Mouse (Mus musculus) heart, postnatal 10 days (tissue): ENCODE results near the gene Pgbd1. TPM values are rescaled to one million over a fixed set of nuclear protein-coding genes. Genes with fewer than 3 reads are reported as not detected.
A peak's percentile ranks its signal among the peaks of the same experiment; 100 is the strongest.
"Not testable (repeated sequence)": the region's sequence is repeated elsewhere in the genome, so short reads cannot be mapped to it uniquely, and the experiment has no call there.

Experiments used
- DNase-seq, 2 experiments: peaks; one replicate each; pipeline ENCODE4 v3.0.0; 2021
- intact Hi-C: fragments of 180-260 bp; cut with DNase I; formaldehyde crosslinking; loops from one replicate; pipeline ENCODE4 v1.15.1; 2025
- total RNA-seq, 2 experiments: library from RNA; stranded (reverse); gene quantifications; 2 replicates each; pipeline ENCODE4 v1.2.3; 2021

The Pgbd1 gene
- total RNA-seq, 2 experiments from 2014 or later = 0.36 to 0.89 TPM

DNA sequence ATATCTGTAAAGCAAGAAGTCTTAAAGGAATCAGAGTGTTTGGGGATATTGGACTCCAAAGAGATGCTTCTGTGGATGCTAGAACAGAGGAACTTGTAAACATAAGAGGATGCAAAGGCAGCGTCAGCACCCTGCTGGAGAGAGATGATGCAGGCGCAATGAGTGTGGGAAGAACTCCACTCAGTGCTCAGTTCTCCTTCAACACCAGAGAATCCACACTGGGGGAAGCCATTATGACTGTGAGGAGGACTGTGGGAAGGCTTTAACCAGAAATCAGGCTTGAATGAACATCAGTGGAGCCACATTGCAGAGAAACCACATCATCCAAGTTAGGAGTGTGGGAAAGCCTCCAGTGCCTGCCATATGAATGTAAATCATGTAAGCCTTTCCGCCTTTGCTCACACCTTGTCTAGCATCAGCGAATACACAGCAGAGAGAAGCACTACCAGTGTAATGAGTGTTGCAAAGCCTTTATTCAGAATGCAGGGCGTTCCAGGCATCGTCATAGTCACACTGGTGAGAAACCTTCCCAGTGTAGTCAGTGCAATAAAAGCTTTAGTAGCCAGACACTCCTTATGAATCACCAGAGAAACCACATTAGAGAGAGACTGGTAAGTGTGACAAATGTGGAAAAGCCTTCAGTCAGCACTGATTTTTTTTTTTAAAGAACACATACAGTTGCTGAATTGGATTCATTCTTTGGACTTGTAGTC lies 23.4 kb downstream of the Pgbd1 start:
- intact Hi-C loops = no loop called here
- DNase-seq = no peak

DNA sequence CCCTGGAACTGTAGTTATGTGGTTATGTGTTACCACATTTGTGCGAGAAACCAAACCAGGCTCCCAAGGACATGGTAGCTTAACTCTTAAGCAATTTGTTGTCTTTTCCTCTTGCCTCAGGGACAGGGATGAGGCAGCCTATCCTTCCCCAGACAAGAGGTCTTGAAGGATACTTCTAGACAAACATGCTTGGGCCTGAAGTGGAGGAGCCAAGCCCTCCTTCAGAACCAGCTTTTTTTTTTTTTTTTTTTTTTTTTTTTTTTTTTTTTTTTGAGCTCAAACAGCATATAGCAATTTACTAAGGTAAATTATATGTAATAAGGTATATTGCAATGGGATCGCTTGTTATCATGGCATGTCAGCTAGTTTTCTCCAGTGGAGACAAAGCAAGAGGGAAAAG lies 25.1 kb downstream of the Pgbd1 start:
- intact Hi-C loops = no loop called here
- no peak for DNase-seq

DNA sequence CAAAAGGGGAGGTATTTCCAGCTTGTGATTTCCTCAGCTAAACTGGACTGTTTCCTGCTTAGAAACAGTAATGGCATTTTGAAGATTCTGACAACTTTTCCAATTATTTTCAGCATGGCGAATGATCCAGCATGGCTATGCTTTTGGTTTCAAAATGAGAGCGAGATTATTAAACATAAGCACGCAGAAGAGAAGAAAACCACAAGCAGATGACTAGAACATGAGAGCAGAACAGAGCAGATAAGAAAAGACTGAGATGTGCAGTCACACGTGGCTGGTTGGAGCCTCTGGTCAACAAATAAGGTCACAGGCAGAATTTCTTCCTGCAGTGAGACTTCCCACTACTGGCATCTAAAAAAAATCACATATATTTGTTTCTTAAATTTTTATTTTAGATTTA lies 25.6 kb downstream of the Pgbd1 start:
- intact Hi-C loops = no loop called here
- no peak for DNase-seq

DNA sequence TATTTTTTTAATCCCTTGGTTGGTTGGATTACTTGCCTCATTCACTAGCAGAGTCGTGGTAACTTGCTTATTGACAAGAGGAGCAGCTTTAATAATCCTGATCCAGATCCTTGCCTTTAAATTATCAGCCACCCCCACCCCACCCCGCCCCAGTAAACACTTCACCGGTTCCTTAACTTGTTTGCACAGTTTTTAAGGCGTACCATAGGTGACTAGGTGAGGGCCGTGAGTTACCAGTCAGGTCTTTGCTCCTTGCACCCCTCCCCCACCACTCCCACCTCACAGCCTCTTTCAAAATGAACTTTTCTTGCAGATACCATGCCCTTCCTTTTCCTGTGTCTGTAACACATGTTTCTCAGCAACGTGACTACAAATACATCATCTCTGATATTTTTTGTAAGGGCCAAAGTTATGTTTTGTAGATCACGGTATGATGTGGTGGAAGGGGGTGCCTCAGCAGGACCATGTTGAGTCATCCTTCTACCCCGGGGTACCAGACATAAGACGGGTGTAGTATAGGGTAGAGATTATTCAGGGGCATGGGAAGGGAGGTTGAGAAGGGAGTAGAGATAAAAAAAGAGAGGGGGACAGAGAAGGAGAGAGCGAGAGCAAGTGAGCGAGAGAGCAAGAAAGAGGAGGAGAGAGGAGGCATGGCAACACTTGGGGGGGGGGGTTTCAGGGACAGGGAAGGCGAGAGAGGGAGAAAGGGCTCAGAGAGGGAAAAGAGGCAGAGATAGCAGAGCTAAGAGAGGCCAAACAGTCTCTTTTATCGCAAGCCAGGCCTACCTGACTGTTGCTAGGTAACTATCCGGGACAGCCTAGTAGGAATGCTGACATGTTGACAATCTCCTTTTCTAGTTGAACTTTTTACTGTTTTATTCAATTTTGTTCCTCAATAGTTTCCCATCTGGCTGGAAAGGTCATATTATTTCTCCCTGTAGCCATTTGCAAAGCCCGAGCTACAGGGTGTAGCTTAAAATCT lies 26.3 kb downstream of the Pgbd1 start:
- DNase-seq = no peak
- intact Hi-C loops = no loop called here

DNA sequence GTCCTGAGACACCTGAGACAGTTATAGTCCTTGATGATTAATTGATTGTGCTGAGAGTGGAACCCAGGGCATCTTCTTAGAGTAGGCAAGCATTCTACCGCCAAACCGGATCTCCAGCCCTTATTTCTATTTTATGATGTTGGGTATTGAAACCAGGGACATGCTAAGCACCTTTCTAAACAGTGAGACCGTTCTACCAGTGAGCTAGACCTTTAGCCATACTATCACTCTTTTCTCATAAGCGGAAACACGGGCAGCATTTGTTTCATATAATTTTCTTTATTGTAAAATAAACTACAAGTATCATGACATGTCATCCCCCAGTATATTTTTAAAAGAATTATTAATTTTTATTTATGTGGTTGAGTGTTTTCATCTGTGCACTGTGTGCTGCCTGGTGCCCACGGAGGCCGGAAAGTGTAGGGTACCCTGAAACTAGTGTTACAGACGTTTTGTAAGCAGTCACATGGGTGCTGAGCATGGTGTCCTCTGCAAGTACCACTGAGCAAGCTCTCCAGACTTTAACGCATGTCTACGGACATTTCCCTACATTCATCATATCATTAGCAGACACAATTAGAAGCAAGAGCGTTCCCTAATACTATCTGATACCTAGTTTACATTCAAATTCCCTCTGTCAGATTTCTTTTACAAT lies 31.9 kb downstream of the Pgbd1 start:
- intact Hi-C loops = loop anchor here (10.0 kb wide), 1 partner anchor 306 kb away; the partner anchor contains the start of genes Hist1h2ai, Hist1h2bl and Hist1h3h
- no peak for DNase-seq

DNA sequence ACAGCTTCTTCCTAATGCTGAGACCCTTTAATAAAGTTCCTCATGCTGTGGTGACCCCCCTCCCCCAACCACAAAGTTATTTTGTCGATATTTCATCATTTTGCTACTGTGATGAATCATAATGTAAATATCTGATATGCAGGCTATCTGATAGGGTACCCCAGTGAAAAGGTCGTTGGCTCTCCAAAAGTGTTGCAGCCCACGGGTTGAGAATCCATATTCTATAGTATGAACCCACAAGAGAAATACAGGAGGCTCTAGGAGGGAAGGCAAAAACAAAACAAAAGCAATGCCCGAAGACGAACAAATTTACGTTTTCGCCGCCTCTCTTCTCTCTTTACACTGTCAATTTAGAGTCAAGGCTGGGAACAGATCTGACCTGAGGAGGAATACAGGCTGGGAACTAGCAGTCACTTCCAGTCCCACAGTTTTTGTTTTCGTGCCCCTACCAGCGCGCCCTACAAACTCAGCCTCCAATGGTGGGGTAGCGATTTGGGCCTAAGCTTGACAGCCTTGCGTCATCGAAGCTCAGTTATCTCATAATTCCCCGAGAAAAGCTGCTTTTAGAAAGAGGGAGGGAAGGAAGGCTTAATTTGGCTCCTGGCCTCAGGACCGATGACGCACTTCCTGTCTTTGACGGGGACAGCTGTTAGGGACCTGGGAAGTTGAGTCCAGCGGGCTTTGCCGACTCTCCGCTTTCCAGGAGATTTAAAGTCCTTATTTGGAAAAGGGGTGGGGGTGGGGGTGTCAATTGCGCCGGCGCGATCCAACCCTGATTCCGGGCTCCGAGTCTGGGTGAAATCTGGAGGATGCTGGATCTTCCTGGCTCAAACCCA lies 32.7 kb downstream of the Pgbd1 start:
- intact Hi-C loops = loop anchor here (2.0 to 10.0 kb wide), 2 partner anchors 99 to 307 kb away; partner anchors contain the start of genes Hist1h2ai, Hist1h2bl and Hist1h3h

DNA sequence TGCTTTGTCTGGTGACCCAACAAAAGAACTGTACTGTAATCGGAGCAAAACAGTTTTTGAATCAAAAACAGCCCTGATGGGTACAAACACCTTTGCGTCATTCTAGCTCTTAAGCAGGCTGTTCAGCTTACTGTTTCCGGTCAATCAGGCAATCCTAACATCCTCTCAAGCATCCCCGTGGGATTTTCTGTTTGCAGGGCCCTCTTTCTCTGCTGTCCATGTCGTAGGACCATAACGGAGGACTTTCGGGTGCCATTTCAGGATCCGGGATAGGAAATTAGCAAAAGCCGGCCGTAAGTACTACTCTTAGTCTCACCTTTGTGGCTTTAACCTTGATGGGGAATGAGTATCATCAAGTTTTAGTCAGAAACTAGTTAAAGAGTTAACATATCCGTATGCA lies 33.5 kb downstream of the Pgbd1 start:
- intact Hi-C loops = loop anchor here (2.0 to 10.0 kb wide), 2 partner anchors 99 to 307 kb away; partner anchors contain the start of genes Hist1h2ai, Hist1h2bl and Hist1h3h
- peak; percentile 22 to 30 for DNase-seq

More for the DNA sequence above, 32.7 kb downstream of the Pgbd1 start:
- peak; percentile 90 to 92 for DNase-seq

DNA sequence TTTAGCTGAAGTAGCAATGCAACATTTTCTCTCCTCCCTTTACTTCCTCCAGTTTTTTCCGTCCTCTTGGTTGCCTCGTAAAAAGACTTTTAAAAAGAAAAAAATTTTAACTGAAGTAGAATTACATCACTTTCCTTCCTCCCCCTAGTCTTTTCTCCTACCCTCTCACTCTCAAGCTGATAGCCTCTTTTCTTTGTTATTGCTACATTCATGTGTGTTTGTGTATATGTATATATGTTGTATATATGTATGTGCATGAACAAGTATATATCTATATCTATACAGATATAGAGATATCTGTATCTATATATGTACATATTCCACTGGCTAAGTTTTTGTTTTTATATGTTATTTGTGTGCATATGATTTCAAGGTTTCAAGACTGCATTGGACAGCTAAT lies 38.0 kb downstream of the Pgbd1 start:
- DNase-seq = no peak
- intact Hi-C loops = loop anchor here (2.0 to 10.0 kb wide), 4 partner anchors 40 to 312 kb away; partner anchors contain the start of genes Hist1h2ai, Hist1h2bl, Hist1h3h and Zkscan8

DNA sequence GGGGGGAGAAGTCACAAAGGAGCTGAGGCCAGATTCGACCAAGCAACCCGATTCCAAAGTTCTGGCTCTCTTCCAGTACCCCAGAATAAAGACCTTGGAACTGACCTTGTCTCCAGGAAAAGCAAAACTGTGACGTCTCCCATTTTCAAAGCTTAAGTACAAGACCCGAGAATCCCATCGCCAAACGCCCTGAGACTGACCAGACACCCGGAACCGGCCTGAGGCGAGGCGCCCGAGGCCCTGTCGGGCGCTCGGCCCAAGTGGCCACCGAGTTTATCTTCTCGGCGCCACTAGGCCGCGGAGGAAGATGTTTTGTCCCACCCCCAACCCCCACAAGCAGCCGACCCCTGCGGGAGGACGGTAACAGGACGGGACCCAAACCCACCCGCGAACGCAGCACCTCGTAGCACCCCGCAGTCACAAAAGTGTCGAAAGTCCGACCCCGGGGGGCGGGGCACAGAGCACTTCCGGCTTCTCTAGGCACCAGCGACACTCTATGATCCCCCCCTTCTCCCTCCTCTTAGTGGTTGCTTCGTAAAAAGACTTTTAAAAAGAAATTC lies 38.5 kb downstream of the Pgbd1 start, which contains the start of gene Zkscan3:
TSS of gene Zkscan3 (minus strand) at position 469 of the 560 bp plus-strand sequence.
- DNase-seq = peak; percentile 88 to 89
- intact Hi-C loops = loop anchor here (2.0 to 10.0 kb wide), 4 partner anchors 40 to 312 kb away; partner anchors contain the start of genes Hist1h2ai, Hist1h2bl, Hist1h3h and Zkscan8

DNA sequence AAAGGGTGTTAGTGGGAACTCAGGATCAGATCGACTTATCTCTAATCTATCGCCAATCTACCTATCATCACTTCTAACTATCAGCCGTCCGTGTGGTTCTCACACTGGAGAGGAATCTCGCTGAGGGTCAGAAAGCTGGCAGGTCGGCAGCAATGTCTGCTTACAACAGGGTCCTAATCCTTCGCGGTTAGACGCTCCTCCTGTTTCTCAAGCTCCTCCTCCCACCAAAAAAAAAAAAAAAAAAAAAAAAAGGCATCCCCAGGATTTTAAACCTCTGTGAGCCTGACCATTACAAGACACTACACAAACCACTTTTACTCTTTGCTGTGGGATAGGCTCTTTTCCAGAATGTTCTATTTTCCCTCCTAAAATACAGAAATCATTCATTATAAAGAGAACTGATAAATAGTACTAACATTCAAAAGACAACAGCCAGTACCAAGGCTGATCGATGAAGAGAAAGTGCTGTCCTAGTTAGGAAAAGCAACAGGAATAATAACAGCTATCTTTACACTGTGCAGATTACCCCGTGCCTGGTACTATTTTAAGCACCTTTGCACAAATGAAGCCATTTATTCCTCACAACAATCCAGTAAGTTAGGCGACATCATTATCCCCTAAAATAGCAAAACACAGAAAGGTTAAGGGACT lies 39.1 kb downstream of the Pgbd1 start:
- intact Hi-C loops = loop anchor here (2.0 to 10.0 kb wide), 4 partner anchors 39 to 313 kb away; partner anchors contain the start of genes Hist1h2ai, Hist1h2bl, Hist1h3h and Zkscan8
- peak in 1 of 2 experiments; percentile 12 for DNase-seq

DNA sequence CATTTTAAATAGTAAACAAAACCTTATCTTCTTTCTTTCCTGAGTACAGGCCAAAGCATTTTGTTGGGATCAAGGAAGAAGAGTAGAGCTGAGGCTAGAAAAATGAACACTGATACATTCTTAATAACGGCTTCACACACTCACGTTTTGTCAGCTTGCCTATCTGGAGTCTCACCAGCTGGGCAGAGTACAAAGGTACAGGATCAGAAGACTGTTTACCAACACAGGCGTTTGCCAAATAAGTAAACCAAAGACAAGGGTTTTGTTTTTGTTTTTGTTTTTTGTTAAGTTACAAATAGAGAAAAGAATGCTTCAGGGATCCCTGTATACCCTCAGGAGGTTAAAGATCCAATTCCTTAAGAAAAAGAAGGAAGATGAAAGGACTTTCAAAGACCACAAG lies 39.7 kb downstream of the Pgbd1 start:
- intact Hi-C loops = loop anchor here (10.0 kb wide), 1 partner anchor 314 kb away; the partner anchor contains the start of genes Hist1h2ai, Hist1h2bl and Hist1h3h

DNA sequence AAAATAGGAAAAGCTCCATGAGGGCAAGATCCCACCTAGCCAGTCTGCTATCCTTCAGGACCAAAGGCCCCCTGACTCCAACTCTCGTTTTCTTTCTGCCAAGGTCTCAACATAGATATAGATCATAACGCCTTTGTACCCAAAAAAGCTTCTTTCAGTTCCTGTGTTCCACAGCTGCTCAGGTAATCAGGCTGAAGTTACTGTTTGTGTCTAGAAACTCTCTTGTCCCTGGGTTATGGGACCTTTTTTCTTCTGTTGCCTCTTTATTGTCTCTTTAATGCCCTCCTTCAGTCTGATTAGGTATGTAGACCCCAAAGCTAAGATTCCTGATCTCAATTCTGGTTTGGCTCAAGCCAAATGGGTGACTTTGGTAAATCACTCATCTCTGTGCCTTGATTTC lies 43.4 kb downstream of the Pgbd1 start:
- intact Hi-C loops = no loop called here

More for the DNA sequence above, 39.7 kb downstream of the Pgbd1 start:
- no peak for DNase-seq

DNA sequence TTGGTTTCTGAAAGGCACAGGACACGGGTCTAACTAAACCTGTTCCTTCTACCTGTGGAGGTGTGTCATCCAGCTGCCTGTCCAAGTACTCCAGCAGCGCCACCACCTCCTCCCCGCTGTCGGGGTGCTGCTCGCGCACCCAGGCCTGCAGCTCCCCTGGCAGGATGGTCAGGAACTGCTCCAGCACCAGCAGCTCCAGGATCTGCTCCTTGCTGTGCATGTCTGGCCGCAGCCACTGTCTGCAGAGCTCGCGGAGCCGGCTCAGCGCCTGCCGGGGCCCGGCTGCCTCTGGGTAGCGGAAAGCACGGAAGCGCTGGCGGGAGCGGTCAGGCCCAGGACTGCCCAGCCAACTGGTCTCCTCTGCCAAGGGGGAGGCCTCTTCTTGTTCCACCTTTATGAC lies 44.8 kb downstream of the Pgbd1 start:
- intact Hi-C loops = not testable (repeated sequence)
- DNase-seq = peak; percentile 36 to 37

More for the DNA sequence above, 43.4 kb downstream of the Pgbd1 start:
- DNase-seq = no peak

DNA sequence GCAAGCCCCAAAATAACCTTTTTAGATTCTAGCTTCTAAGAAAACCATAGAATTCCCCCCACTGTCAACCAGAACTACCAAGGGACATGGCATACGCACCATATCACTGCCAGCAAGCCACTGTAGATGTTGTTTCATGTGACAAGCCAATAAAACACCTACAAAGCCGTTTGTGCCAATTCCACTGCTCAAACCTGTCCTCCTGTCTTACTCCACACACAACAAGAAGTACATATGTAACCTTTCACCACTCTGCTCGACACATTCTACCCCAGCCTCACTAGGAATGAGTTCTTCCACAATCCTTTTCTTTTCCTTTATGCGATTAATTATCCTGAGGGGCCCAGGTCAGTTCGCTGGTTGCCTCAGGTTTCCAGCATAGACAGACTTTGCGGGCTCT lies 45.2 kb downstream of the Pgbd1 start:
- intact Hi-C loops = no loop called here

DNA sequence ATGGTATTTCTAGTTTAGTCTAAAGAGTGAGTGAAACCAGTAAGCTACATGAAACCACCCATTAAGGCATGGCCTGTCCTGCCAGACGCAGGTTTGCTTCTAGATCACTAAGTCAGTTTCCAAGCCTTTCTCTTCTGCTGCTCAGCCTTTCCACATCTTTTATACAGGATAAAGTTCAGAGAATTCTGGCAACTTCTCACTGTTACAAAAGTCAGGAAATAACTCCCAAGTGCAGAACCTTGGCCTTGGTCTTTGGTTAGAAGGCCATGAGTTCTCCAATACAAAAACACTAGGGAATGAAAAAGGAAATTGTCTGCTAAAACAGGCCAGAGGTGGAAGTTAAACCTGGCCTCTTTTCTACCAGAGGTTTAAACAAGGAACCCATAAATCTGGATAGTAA lies 45.6 kb downstream of the Pgbd1 start:
- intact Hi-C loops = no loop called here
- DNase-seq = no peak

More for the DNA sequence above, 45.2 kb downstream of the Pgbd1 start:
- DNase-seq = no peak

DNA sequence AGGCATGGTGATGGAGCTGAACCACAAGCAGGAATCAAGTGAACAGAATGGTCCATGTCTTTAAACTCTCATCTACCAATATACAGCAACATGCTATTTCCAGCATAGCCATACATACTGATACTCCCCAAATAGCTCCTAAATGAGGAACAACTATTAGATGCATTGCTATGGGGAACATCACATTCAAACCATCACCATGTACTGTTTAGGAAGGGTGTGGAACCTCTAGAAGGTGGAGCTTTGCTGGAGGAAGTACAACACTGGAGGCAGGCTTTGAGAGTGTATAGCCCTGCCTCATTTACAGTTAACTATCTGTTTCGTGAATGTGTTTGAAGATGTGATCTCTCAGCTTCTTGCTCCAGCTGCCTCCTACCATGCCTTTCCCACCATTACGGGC lies 63.1 kb downstream of the Pgbd1 start:
- intact Hi-C loops = no loop called here
- DNase-seq = no peak

DNA sequence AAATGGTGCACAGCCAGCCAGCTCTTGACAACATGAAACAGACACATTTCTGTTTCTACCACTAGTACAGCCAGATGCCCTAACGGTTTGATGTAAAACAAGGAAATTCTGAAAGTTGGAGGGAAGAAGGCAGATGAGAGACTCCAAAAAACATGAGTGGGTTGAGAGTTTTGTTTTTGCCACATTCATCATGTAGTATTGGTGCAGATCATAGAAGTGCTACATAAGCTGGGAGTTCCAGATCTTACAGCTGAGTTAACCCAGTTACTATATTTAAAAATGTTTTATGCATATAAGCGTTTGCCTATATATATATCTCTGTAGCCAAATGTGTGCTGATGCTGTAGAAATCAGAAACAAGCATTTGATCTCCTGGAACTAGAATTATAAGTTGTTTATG lies 68.2 kb downstream of the Pgbd1 start:
- intact Hi-C loops = no loop called here
- DNase-seq = no peak
